Mouse (Mus musculus) cerebellum, adult 11 months (tissue): Measurements from ENCODE around the gene Pef1.
A peak's percentile ranks its signal among the peaks of the same experiment; 100 is the strongest.

Source experiments
- DNase-seq: peaks from one replicate; pipeline ENCODE4 v3.0.0; 2022

Pef1 gene

GRCm38 (mm10) chr4:130101183-130101582, 1.2 kb upstream of the Pef1 start:
- peak; percentile 22 for DNase-seq

GRCm38 (mm10) chr4:130103632-130104031, 1.3 kb downstream of the Pef1 start:
- DNase-seq = no peak

GRCm38 (mm10) chr4:130104584-130104983, 2.2 kb downstream of the Pef1 start:
- DNase-seq = no peak

GRCm38 (mm10) chr4:130107065-130107443, 4.7 kb downstream of the Pef1 start:
- DNase-seq = no peak

- DNase-seq = peak; percentile 100
These were observed 5.2 kb downstream of the Pef1 start for GRCm38 (mm10) chr4:130107444-130108131.

GRCm38 (mm10) chr4:130108929-130109328, 6.6 kb downstream of the Pef1 start:
- DNase-seq = no peak

GRCm38 (mm10) chr4:130109666-130110065, 7.3 kb downstream of the Pef1 start:
- no peak for DNase-seq

- no peak for DNase-seq
These were observed 7.7 kb downstream of the Pef1 start for GRCm38 (mm10) chr4:130110091-130110490.

GRCm38 (mm10) chr4:130112299-130112698, 9.9 kb downstream of the Pef1 start:
- DNase-seq = no peak

- DNase-seq = no peak
These were observed 10.4 kb downstream of the Pef1 start for GRCm38 (mm10) chr4:130112732-130113131.

- no peak for DNase-seq
These were observed 18.4 kb downstream of the Pef1 start for GRCm38 (mm10) chr4:130120752-130121151.

GRCm38 (mm10) chr4:130121560-130121959, 19.2 kb downstream of the Pef1 start:
- no peak for DNase-seq

GRCm38 (mm10) chr4:130123020-130123419, 20.7 kb downstream of the Pef1 start:
- no peak for DNase-seq

GRCm38 (mm10) chr4:130124110-130124509, 21.8 kb downstream of the Pef1 start:
- DNase-seq = no peak

- DNase-seq = no peak
These were observed 22.8 kb downstream of the Pef1 start for GRCm38 (mm10) chr4:130125164-130125563.

- no peak for DNase-seq
These were observed 23.6 kb downstream of the Pef1 start for GRCm38 (mm10) chr4:130125935-130126334.

GRCm38 (mm10) chr4:130128907-130129306, 26.5 kb downstream of the Pef1 start:
- DNase-seq = no peak

GRCm38 (mm10) chr4:130130082-130130481, 27.7 kb downstream of the Pef1 start:
- no peak for DNase-seq

GRCm38 (mm10) chr4:130130641-130131350, 28.4 kb downstream of the Pef1 start:
- DNase-seq = no peak

- no peak for DNase-seq
These were observed 29.2 kb downstream of the Pef1 start for GRCm38 (mm10) chr4:130131448-130132105.

- DNase-seq = no peak
These were observed 31.0 kb downstream of the Pef1 start for GRCm38 (mm10) chr4:130133399-130133798.

- peak; percentile 31 for DNase-seq
These were observed 36.3 kb downstream of the Pef1 start for GRCm38 (mm10) chr4:130138441-130139213.

GRCm38 (mm10) chr4:130139214-130139492, 36.8 kb downstream of the Pef1 start, which contains the start of gene Hcrtr1:
TSS of gene Hcrtr1 (minus strand) at chr4:130139359.
- DNase-seq = no peak
